Mouse (Mus musculus) ovary, postnatal 14 days (tissue): Measurements from ENCODE around the gene Pcolce2.

Source experiments
- DNase-seq: peaks from one replicate; pipeline ENCODE4 v3.0.0; 2022; ENCODE audit warnings: low spot score

The Pcolce2 gene

DNA sequence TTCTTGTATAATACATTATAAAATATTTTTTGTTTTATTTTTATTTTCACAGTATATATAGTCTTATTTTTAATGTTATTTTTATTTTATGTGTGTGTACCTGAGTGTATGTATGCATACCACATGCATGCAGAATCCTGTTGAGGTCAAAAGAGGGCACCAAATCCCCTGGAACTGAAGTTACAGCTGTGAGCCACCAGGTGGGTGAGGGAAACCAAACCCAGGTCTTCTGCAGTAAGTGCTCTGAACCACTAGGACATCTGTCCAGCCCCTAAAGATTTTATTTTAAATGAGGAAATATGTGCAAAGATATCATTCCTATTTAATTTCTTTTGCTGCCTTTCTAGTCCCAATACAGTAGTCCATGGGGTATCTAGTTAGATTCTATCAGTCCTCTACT, 71.5 kb downstream of the Pcolce2 start:
- DNase-seq = no peak

DNA sequence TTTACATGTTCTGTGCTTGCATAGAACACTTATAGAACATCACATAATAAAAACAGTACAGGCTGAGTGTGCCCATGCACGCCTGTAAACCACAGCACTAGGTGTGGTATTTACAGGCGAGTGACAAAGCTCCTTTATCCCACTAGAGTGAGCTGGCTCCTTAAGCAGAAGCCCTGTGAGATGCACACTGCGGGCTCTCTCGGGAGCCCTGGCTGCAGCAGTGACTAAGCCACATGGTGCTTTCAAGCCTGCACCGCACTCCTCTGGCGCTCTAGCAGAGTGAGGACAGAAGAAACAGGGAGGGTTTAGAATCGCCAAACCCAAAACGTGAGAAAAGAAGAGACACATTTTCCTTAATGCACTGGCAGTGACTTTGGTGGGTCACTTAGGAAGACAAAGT, 75.2 kb downstream of the Pcolce2 start:
- DNase-seq = no peak

DNA sequence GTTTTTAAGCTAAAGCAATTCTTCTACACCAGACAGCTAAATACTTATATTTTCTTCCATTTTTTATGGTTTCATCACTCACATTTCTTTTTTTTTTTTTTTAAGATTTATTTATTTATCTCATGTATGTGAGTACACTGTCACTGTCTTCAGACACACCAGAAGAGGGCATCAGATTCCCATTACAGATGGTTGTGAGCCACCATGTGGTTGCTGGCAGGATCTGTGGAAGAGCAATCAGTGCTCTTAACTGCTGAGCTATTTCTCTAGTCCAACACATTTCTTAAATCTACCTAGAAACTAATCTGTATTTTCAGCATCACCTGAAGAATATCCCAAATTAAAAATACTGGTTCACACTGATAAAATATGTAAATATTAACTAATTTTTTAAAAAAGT, 98.8 kb downstream of the Pcolce2 start:
- no peak for DNase-seq

DNA sequence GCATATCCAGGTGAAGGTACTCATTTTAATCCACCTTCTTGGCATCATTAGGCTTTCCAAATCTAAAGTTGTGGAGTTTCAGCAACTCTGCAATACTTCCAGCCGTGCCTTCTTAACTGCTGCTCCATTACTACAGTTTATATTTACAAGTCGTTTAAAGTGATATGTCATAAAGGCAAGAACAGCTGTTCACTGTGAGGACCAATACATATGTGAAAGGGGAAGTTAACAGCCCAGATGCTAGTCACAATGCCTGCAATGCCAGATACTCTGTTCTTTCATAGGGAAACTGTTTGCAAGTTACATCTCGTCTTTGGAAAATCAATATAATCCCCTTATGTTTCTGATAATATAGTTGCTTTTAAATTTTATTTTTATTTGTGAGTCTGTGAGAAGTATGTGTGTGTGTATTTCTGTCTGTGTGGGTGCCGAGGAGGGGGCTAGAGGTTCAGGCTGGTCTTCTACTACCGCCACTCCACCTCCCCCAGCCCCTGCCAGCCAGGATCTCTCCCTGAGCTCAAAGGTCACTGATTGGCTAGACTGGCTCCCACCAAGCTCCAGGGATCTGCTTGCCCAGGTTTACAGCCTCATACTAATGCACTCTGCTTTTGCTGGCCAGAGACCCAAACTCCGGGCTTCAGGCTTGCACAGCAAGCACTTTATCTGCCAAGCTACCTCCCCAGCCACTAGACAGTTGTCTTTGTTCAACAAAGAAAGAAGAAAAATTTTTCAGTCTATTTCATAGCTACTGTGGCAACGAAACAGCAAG, 107.6 kb downstream of the Pcolce2 start:
- DNase-seq = no peak

DNA sequence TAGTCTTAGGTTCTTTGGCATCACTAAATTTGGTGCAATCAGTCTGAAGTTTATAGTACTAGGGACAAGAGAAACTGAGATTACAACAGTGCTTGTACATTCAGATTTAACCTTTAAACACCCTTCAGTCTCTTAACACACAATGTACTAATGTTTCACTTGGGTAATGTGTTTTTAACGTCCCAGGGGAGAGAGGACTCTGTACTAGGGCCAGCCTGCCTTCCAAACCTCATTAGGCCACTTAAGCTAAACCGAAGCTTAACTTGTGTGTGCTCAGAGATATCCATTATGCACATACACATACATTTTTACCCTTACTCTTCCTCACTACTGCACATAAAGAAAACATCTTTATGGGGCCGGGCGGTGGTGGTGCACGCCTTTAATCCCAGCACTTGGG, 109.9 kb downstream of the Pcolce2 start:
- DNase-seq = no peak
